Mouse (Mus musculus): ENCODE results near the gene Epha1.

The Epha1 gene

GRCm38 (mm10) chr6:42324482-42325267 lies 48.4 kb downstream of the Epha1 start, which contains the start of gene Fam131b:
Gene Fam131b (minus strand): TSS chr6:42324643.
- DNase-seq (ENCODE audit: low spot score) = peak; percentile 5

- no peak for DNase-seq (ENCODE audit: low spot score)
Observed at GRCm38 (mm10) chr6:42324067-42324481, 49.0 kb downstream of the Epha1 start.

GRCm38 (mm10) chr6:42323371-42324066 lies 49.5 kb downstream of the Epha1 start:
- no peak for DNase-seq (ENCODE audit: low spot score)

- no peak for DNase-seq (ENCODE audit: low spot score)
Observed at GRCm38 (mm10) chr6:42318293-42318692, 54.8 kb downstream of the Epha1 start.

GRCm38 (mm10) chr6:42310427-42311053 lies 62.5 kb downstream of the Epha1 start:
- DNase-seq (ENCODE audit: low spot score) = no peak

GRCm38 (mm10) chr6:42309816-42310378 lies 63.2 kb downstream of the Epha1 start:
- no peak for DNase-seq (ENCODE audit: low spot score)
